8 mouse cellular contexts compared by ENCODE assay signal in genomic region chr13:110280563-110281144, GRCm38 (mm10). TPM values are rescaled to one million over a fixed set of nuclear protein-coding genes. Genes with fewer than 3 reads are reported as not detected.
DNase-seq lines count a peak whose midpoint lies in the region; ATAC-seq lines count a peak whose summit lies in the region.

Rab3c (minus strand) TSS chr13:110280996.

- peak within 1 kb of the TSS; percentile 49; the same call in 1 of the 2 replicates for H3K9ac ChIP-seq in heart, embryonic 14.5 days (ENCODE audit: low read length)
- peak within 1 kb of the TSS; percentile 59 for H3K9ac ChIP-seq in forebrain, embryonic 14.5 days (ENCODE audit: low read length)
- peak within 1 kb of the TSS; percentile 70 for H3K9ac ChIP-seq in midbrain, embryonic 11.5 days (ENCODE audit: low read length)

- intact Hi-C loops in heart, postnatal 10 days (cut with DNase I), result no loop called here
- intact Hi-C loops in left cerebral cortex, postnatal 36 days (cut with DNase I), result loop anchor here (5.0 to 10.0 kb wide), 2 partner anchors 106 to 218 kb away; no protein-coding TSS in a partner anchor

- no peak for ATAC-seq in heart, embryonic 14.5 days (ENCODE audit: insufficient number of reproducible peaks, insufficient read depth, low FRiP score, low read depth)
- peak; percentile 36; the same call in 1 of the 2 replicates for ATAC-seq in cerebellum, adult (ENCODE audit: insufficient number of reproducible peaks, low FRiP score, low TSS enrichment)
- ATAC-seq in forebrain, embryonic 14.5 days, result peak; percentile 46
- ATAC-seq in midbrain, embryonic 11.5 days (ENCODE audit: low FRiP score), result peak; percentile 41
- no peak for ATAC-seq in CD4-positive, CD25-positive, alpha-beta regulatory T cell, adult 4 months

- peaks cover 3% of the 10 kb centered on the region; the same call in 1 of the 2 replicates for H3K9me3 ChIP-seq in heart, embryonic 14.5 days (ENCODE audit: control insufficient read depth, low read length)
- no peaks in the 10 kb centered on the region for H3K9me3 ChIP-seq in forebrain, embryonic 14.5 days (replicated peaks; ENCODE audit: control insufficient read depth, low read length)
- H3K9me3 ChIP-seq in midbrain, embryonic 11.5 days (ENCODE audit: control insufficient read depth, low read length), result no peaks in the 10 kb centered on the region

- DNase-seq in heart, postnatal 10 days, result no peak
- peak; percentile 53 for DNase-seq in forebrain, embryonic 14.5 days (ENCODE audit: low spot score)
- peak in 1 of 2 experiments; percentile 10 for DNase-seq in left cerebral cortex, postnatal 36 days (ENCODE audit: low spot score in 2 of 2)
- no peak for DNase-seq in midbrain, embryonic 11.5 days (ENCODE audit: low spot score, missing footprints)
- no peak for DNase-seq in ovary, adult 18-20 months (ENCODE audit: low spot score)

- 2% methylated on average over 20 of the region's 20 CpGs for WGBS in heart, embryonic 14.5 days
- under 1% methylated on average over 20 of the region's 20 CpGs for whole genome bisulfite sequencing in forebrain, embryonic 14.5 days
- 1% methylated on average over 20 of the region's 20 CpGs for WGBS in midbrain, embryonic 11.5 days

- H3K4me3 ChIP-seq in heart, embryonic 14.5 days (ENCODE audit: control insufficient read depth in 1 of 2, insufficient read depth in 1 of 2, low read depth in 1 of 2, low read length in 2 of 2), result peak within 1 kb of the TSS; percentile 45 to 48
- peak within 1 kb of the TSS; percentile 40 for H3K4me3 ChIP-seq in forebrain, embryonic 14.5 days (ENCODE audit: low read depth, low read length)
- peak within 1 kb of the TSS; percentile 53 for H3K4me3 ChIP-seq in midbrain, embryonic 11.5 days (ENCODE audit: low read depth, low read length)

- peaks cover 13% of the 10 kb centered on the region; the same call in 1 of the 2 replicates for H3K27me3 ChIP-seq in heart, embryonic 14.5 days (ENCODE audit: control insufficient read depth, insufficient read depth, low read length)
- H3K27me3 ChIP-seq in forebrain, embryonic 14.5 days (replicated peaks; ENCODE audit: control insufficient read depth, insufficient read depth, low read length), result no peaks in the 10 kb centered on the region
- no peaks in the 10 kb centered on the region for H3K27me3 ChIP-seq in midbrain, embryonic 11.5 days (ENCODE audit: control insufficient read depth, insufficient read depth, low read length)

- peaks cover 6 to 8% of the 10 kb centered on the region in 2 experiments for H3K4me1 ChIP-seq in heart, embryonic 14.5 days (ENCODE audit: control insufficient read depth in 2 of 2, insufficient read depth in 2 of 2, low read length in 2 of 2)
- H3K4me1 ChIP-seq in forebrain, embryonic 14.5 days (ENCODE audit: control insufficient read depth, insufficient read depth, low read length), result peaks cover 5% of the 10 kb centered on the region; the same call in 1 of the 2 replicates
- H3K4me1 ChIP-seq in midbrain, embryonic 11.5 days (ENCODE audit: control insufficient read depth, insufficient read depth, low read length), result peaks cover 3% of the 10 kb centered on the region; the same call in 1 of the 2 replicates

- H3K27ac ChIP-seq in heart, embryonic 14.5 days (replicated peaks in 1 of 2; ENCODE audit: control insufficient read depth in 1 of 2, insufficient read depth in 1 of 2, low read depth in 2 of 2, low read length in 2 of 2), result no peak within 1 kb of the TSS
- H3K27ac ChIP-seq in forebrain, embryonic 14.5 days (ENCODE audit: low read depth, low read length), result peak within 1 kb of the TSS; percentile 82
- peak within 1 kb of the TSS; percentile 45; the same call in 1 of the 2 replicates for H3K27ac ChIP-seq in midbrain, embryonic 11.5 days (ENCODE audit: low read depth, low read length)

- no peaks in the 10 kb centered on the region for H3K36me3 ChIP-seq in heart, embryonic 14.5 days (ENCODE audit: control insufficient read depth, insufficient read depth, low read length)
- no peaks in the 10 kb centered on the region for H3K36me3 ChIP-seq in forebrain, embryonic 14.5 days (ENCODE audit: control insufficient read depth, insufficient read depth, low read length)
- H3K36me3 ChIP-seq in midbrain, embryonic 11.5 days (ENCODE audit: control insufficient read depth, insufficient read depth, low read length), result no peaks in the 10 kb centered on the region

- peak within 1 kb of the TSS; percentile 95 for H3K4me2 ChIP-seq in heart, embryonic 14.5 days (ENCODE audit: low read length)
- peak within 1 kb of the TSS; percentile 60 for H3K4me2 ChIP-seq in forebrain, embryonic 14.5 days (ENCODE audit: low read length)
- H3K4me2 ChIP-seq in midbrain, embryonic 11.5 days, result peak within 1 kb of the TSS; percentile 78

RNA-seq across cellular contexts. Expression of gene Rab3c, which starts in this region (rescaled TPM):
- 0.08 and 0.55 TPM in 2 replicates for polyA plus RNA-seq in heart, embryonic 14.5 days (2014; fragmentation: Nextera tagmentation; extraction: Ambion mirVana)
- under 1 TPM; 0.24 to 0.25 TPM for total RNA-seq in heart, postnatal 10 days (2021)
- 66.0 and 103 TPM in 2 replicates for polyA plus RNA-seq in forebrain, embryonic 14.5 days (2014; fragmentation: Nextera tagmentation; extraction: Ambion mirVana)
- total RNA-seq in left cerebral cortex, postnatal 36 days (2021), result 100 to 1,000 TPM; 155 to 184 TPM
- polyA plus RNA-seq in midbrain, embryonic 11.5 days (2014; fragmentation: Nextera tagmentation; extraction: Ambion mirVana), result 35.3 and 37.4 TPM in 2 replicates
- polyA plus RNA-seq in CD4-positive, CD25-positive, alpha-beta regulatory T cell, adult 4 months (2017; shearing (Covaris generic)), result under 1 TPM in 1 of 2 experiments, not detected in 1; 0.24 TPM

Comparison
In these comparisons a context has a peak if more than half of its experiments do, and no peak if none do; other contexts are left out.
1. RNA of gene Rab3c (total RNA-seq): 155 to 184 TPM in left cerebral cortex, postnatal 36 days; 0.24 to 0.25 TPM in heart, postnatal 10 days; every median in the first group is over 100 times any median in the second.
2. RNA of gene Rab3c (polyA plus RNA-seq): 66.0 to 103 TPM in forebrain, embryonic 14.5 days and 35.3 to 37.4 TPM in midbrain, embryonic 11.5 days; 0.08 to 0.55 TPM in heart, embryonic 14.5 days and 0.24 TPM in CD4-positive, CD25-positive, alpha-beta regulatory T cell, adult 4 months; every median in the first group is over 10 times any median in the second.
3. ATAC-seq: peak in cerebellum, adult (single experiment), forebrain, embryonic 14.5 days (single experiment) and midbrain, embryonic 11.5 days (single experiment); none in heart, embryonic 14.5 days (single experiment) and CD4-positive, CD25-positive, alpha-beta regulatory T cell, adult 4 months (single experiment).
4. H3K27ac ChIP-seq: peak in forebrain, embryonic 14.5 days (single experiment) and midbrain, embryonic 11.5 days (single experiment); none in heart, embryonic 14.5 days (0 of 2).
5. Peak in every context shown above with its lines, with median percentiles within 50 percentile points of each other: H3K4me2 ChIP-seq, H3K4me3 ChIP-seq and H3K9ac ChIP-seq.